Mouse (Mus musculus): Measurements from ENCODE around the gene Uchl4. TPM values are rescaled to one million over a fixed set of nuclear protein-coding genes. Genes with fewer than 3 reads are reported as not detected.

Uchl4 gene
- polyA plus RNA-seq, 1 experiment, result 0.31 TPM

DNA sequence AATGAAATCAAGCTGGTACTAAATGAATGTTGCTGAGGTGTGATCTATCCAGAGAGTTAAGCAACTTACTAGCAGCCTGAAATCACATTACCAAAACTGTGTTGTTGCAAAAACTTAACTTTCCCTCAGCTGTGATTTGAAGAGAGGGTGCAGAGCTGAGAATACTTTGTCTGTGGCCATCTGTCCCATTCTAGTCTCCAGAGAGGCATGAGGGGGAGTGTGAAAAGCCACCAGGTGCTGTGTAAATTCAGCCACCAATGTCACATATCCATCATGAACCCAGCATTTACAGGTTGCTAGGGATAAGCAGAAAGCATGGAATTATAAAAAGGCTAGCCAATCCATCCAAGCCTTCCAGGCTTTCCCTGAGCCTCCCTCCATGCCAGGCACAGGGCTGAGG is 6.0 kb upstream of the Uchl4 start:
- DNase-seq (ENCODE audit: low read depth, low spot score), result no peak

- 61% methylated on average over 5 of the region's 5 CpGs for WGBS
- DNase-seq (ENCODE audit: low read depth, low spot score), result no peak
Measured at GRCm38 (mm10) chr9:64231171-64231570, 3.8 kb upstream of the Uchl4 start.

DNA sequence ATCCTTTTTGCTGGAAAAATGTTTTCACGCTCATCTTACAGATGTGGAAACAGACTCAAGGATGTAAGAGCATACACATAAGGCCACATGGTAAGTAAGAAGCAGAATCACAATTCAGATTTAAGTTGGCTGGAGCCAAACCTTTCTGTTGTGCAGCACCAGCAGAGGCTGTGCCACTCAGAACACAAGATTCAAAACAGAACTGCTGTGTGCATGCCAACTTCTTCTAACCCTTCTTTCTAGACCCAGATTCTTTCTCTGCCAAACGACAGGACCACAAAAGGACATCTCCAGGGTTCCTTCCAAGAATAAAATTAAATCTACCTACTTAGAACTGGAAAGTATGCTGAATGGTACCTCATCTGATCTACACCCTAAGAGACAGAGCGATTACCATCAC is 3.3 kb upstream of the Uchl4 start:
- no peak for DNase-seq (ENCODE audit: low read depth, low spot score)
- WGBS, result 74% methylated on average over 3 of the region's 3 CpGs

DNA sequence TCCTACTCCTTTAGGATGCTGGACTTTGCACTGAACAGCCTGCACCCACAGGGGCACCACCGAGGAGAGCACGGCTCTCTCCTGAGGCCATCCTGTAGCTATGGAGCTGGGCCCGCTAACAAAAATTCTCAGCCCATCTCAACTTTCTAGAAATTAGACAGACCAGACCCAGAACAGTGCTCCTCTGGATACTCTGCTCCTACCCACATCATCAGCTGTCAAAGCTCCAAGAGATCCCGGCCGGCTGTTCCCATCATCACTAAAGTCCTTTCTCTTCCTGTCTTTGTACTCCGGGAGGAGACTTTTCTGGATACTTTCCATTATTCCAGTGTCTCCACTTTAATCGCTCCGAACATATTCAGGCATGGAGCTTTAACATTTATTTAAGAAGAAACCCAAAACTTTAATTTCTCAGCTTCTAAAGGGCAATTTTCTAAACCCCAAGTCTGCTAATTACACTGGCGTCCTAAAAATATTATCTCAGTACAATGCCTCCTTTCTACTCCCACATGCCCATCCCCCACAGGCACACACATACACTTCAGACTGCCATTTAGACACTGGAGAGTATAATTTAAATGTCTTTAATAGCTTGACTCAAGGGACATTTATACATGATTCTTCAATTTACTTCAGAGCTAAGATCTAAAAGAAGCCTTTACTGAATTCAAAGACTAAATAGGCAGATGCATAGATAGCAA is 2.6 kb upstream of the Uchl4 start:
- 63% methylated on average over 9 of the region's 9 CpGs for WGBS
- DNase-seq (ENCODE audit: low read depth, low spot score), result no peak

DNA sequence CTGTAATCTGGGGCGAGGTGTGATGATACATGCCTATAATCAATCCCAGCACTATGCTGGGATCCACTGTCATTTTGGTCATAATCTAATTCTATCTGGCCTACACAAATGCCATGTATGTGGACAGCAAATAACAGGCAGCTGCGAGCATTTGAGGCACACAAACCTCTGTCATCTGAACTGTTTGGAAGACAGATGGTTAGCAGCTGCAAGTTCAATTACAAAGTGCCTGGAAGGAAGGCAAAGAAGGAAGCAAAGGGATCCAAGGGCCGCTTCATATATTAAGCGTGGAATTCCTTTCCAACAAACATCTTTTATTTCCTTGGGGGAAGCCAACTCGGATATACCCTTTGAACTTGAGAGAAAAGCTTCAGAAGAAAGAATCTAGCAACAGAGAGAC is 1.3 kb upstream of the Uchl4 start:
- DNase-seq (ENCODE audit: low read depth, low spot score), result no peak
- 51% methylated on average over 5 of the region's 5 CpGs for WGBS

DNA sequence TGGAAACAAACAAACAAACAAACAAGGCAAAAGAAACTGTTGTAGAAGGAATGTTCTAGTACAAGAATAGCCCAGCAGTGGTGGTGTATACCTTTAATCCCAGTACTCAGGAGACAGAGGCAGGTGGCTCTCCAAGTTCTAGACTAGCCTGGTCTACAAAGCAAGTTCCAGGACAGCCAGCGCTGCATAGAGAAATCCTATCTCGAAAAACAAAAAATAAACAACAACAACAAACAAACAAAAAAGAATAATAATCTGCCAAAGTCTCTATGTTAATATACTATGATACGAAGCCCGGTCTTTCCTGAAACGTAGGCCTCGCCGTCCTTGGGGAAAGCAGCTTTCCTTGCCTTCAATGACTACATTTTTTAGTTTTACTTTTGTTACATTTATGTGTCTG is 1.1 kb downstream of the Uchl4 start:
- no peak for DNase-seq (ENCODE audit: low read depth, low spot score)
- WGBS, result 98% methylated on average over 7 of the region's 7 CpGs

GRCm38 (mm10) chr9:64240116-64240515 is 5.1 kb downstream of the Uchl4 start:
- DNase-seq (ENCODE audit: low read depth, low spot score), result no peak
- WGBS, result 56% methylated on average over 2 of the region's 2 CpGs

DNA sequence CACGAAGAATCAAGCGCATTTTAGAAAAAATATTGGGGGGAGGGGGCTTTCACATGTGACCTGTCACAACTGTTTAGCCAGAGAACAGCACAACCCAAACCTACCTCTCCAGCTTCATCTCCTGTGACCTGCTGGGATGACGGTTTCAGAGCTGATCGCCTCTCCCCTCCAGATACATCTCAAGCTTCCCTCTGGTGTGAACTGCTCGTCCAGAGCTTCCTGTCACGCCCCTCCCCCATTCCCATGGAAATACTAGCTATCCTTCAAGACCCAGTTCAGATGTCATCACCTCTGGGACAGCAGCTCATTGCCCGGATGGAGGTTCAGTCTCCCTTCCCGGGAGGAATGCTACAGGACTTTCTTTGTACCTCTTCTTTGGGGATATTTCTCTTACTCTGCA is 5.7 kb downstream of the Uchl4 start:
- WGBS, result 78% methylated on average over 8 of the region's 8 CpGs
- no peak for DNase-seq (ENCODE audit: low read depth, low spot score)

DNA sequence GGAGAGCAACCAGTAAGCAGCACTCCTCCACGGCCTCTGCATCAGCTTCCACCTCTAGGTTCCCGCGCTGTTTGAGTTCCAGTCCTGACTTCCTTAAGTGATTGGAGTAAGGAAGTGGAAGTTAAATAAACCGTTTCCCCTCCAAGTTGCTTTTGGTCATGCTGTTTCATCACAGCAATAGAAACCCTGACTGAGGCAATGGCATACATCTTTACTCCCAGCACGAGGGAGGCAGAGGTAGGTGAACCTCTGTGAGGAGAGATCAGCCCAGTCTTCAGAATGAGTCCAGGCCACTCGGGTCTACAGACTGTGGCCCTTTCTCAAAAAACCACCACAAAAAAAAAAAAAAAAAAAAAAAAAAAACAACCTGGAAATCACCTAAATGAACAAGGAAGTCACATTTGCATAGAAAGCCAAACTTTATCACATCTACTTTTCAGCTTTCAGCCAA is 7.4 kb downstream of the Uchl4 start:
- 27% methylated on average over 6 of the region's 6 CpGs for WGBS
- DNase-seq (ENCODE audit: low read depth, low spot score), result no peak

- DNase-seq (ENCODE audit: low read depth, low spot score), result no peak
- WGBS, result 38% methylated on average over 1 of the region's 1 CpGs
Measured at GRCm38 (mm10) chr9:64249371-64249770, 14.4 kb downstream of the Uchl4 start.

DNA sequence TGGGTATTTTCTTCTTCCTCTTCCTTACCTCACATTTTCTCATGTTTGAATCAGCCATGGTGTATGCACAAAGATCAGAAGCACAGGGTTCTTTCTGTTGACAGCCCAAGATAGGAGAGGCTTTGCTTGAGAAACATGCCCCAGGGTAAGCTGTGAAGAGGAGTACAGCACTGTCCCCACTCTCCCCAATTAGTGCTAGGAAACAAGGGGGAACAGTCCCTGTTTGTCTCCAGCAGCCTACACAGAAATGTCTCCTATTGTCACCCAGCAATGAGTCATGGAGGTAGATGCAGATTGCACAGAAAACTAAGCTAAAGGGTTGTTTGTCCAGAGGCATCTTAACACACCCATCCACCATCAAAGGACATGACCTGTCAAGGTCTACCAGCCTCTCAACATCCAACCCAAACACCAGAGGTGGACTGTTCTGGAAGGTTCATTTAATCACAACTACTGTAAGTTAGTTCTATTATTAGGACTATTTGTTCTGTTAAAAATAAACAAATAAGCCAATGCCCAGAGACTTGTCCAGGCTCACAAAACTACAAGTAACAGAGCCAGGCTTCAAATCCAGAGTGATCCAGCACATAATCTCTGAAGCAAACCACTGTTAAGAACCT is 15.2 kb downstream of the Uchl4 start:
- no peak for DNase-seq (ENCODE audit: low read depth, low spot score)

- no peak for DNase-seq (ENCODE audit: low read depth, low spot score)
- under 1% methylated on average over 16 of the region's 16 CpGs for WGBS
Measured at GRCm38 (mm10) chr9:64252591-64253020, 17.6 kb downstream of the Uchl4 start.

DNA sequence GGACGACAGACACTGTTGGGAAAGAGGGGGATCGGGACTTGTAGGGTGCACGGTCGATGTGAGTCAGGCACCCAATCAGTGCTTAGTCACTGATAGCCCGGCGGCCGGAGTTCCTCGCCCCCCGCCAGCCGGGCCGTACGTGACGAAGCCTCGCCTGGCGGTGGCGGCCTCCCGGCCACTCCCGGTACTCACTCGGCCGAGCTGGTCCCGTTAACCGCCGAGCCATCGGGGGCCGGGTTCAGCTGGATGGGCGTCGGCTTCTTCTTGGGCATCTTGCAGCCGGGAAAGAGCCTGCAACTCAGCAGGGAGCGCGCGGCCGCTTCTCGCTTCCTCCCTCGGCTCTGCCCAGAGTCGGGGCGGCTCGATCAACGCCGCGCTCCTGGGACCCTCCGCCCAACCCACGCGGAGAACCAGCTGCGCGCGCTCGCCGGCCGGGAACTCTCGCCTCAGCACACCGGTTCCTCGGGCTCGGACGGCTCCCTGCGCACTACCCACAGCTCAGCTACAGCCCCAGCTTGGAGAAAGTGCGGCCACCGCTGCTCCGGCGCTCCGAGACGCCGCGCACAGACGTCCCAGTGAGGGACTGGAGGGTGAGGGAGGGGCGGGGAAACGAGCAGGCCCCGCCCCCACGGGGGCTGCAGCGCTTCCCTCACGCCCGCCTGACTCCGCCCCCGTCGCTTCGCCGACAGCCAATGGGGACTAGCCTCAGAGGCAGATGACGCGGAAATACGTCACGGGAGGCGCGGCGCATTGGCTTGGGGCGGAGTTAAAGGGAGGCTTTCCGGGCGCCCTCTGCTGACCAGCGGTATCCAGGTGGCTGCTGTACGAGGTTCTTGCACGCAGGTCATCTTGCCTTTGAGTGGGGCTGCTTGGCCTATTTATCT is 18.3 kb downstream of the Uchl4 start, which contains the start of gene Map2k1:
Map2k1 (minus strand) TSS at position 611 of the 884 bp plus-strand sequence.
- WGBS, result under 1% methylated on average over 88 of the region's 89 CpGs

DNA sequence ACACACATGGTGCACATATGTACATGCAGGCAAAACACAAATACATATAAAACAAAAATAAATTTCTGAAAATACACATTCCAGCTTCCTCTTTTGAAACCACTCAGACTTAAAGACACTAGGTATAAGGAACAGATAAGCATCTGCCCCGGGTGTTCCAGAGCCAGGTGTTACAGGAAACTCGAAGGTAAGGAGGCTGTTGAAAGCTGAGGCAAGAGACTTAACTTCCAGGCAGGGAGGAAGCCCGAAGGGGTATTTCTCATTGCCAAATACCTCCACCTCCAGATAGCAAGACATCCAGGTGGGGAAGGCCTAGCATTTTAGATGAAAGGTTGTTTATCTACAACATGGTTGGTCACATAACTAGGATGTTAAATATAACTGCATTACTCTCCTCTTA is 20.4 kb downstream of the Uchl4 start:
- no peak for DNase-seq (ENCODE audit: low read depth, low spot score)
- WGBS, result 71% methylated on average over 3 of the region's 3 CpGs

More for the DNA sequence above, 18.3 kb downstream of the Uchl4 start, which contains the start of gene Map2k1:
- peak; percentile 94 for DNase-seq (ENCODE audit: low read depth, low spot score)

GRCm38 (mm10) chr9:64256204-64256603 is 21.2 kb downstream of the Uchl4 start:
- 92% methylated on average over 3 of the region's 3 CpGs for WGBS
- no peak for DNase-seq (ENCODE audit: low read depth, low spot score)

DNA sequence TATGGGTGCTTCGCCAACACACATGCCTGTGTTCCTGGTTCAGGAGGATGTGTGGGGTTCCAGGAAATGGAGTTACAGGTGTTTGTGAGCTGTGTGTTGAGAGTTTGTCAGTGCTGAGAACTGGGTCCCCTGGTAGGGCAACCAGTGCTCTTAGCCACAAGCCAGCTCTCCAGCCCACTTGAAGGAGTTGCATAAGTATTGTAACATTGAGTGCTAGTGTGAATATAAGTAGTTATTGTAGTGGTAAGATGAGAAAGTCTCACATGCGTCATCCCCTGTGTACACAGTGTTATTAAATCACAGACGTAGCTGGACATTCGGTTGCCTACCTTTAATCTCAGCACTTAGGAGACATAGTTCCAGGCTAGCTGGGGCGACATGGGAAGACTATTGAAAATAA is 24.9 kb downstream of the Uchl4 start:
- 66% methylated on average over 5 of the region's 5 CpGs for WGBS
- no peak for DNase-seq (ENCODE audit: low read depth, low spot score)

DNA sequence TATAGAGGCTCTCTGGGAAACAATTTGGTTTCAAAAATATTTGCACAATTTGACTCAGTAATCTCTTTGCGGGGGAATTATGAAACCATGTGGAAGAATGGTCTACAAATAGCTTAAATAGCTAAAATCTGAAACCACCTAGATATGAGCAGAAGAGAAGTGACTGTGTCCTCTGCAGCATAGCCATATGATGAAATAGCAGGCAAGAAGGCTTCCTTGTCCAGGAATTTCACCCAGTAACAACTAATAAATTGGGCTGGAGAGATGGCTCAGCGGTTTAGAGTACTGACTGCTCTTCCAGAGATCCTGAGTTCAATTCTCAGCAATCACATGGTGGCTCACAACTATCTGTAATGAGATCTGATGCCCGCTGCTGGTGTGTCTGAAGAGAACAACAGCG is 26.0 kb downstream of the Uchl4 start:
- 86% methylated on average over 4 of the region's 4 CpGs for WGBS
- DNase-seq (ENCODE audit: low read depth, low spot score), result no peak

GRCm38 (mm10) chr9:64264813-64265212 is 29.8 kb downstream of the Uchl4 start:
- WGBS, result 46% methylated on average over 1 of the region's 1 CpGs
- DNase-seq (ENCODE audit: low read depth, low spot score), result no peak

DNA sequence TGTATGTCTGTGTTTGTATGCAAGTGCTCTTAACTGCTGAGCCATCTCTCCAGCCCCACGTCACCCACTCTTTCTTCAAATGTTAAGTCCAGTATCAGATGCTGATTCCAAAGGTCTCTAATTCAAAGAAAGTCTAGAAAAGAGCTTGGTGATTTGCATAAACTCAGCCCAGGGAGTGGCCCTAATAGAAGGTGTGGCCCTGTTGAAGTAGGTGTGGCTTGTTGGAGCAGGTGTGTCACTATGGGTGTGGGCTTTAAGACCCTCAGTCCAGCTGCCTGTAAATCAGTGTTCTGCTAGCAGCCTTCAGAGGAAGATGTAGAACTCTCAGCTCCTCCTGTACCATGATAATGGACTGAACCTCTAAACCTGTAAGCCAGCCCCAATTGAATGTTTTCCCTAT is 32.2 kb downstream of the Uchl4 start:
- DNase-seq (ENCODE audit: low read depth, low spot score), result no peak
- WGBS, result 67% methylated on average over 1 of the region's 1 CpGs

- 61% methylated on average over 10 of the region's 10 CpGs for WGBS
- DNase-seq (ENCODE audit: low read depth, low spot score), result no peak
Measured at GRCm38 (mm10) chr9:64268196-64268595, 33.2 kb downstream of the Uchl4 start.

Measured in large intestine, adult 2 months (tissue).